Mouse (Mus musculus) heart, postnatal 36 days (tissue): ENCODE data around the gene Pip4p1. TPM values are rescaled to one million over a fixed set of nuclear protein-coding genes. Genes with fewer than 3 reads are reported as not detected.
"Not testable (repeated sequence)": the region's sequence is repeated elsewhere in the genome, so short reads cannot be mapped to it uniquely, and the experiment has no call there.

Source experiments
- DNase-seq, 2 experiments: peaks; one replicate each; pipeline ENCODE4 v3.0.0; 2021 to 2022
- intact Hi-C: fragments of 180-260 bp; cut with DNase I; formaldehyde crosslinking; loops from one replicate; pipeline ENCODE4 v1.15.1; 2025
- total RNA-seq, 2 experiments: library from RNA; stranded (reverse); gene quantifications; 2 replicates each; pipeline ENCODE4 v1.2.3; 2021

The Pip4p1 gene
- total RNA-seq, 2 experiments from 2014 or later: 24.5 to 27.2 TPM

DNA sequence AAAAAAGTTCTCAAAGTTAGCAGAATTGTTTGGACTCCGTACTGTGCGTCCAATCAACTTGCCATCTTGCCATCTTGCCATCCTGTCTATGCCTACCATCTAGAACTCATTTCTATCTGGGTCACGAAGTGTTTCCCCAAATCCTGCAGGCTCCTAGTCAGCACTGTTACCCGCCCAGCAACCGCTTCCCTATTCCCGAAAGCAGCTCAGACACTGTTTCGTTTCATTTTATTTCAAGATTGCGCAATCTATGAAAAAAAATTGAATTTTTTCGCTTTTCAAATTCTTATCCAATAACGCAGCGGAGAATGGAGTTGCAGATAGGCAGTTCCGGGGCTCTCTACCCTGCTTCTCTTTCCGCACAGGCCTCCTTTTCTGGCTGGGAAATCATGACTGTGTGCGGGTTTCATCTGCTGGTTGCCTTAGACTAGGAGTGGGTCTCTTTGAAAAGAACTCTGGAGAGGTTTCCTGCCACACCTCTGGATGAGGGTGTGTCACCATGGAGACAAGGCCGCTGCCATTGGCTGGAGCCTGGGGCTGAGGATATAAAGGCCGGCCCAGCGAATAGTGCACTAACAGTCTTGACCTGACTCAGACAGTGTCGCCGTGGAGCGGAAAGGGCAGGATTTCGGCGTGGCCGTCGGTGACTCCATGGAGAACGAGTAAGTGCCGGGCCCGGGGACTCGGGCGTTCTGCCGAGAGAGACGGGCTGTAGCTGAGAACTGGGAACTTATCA, 13.4 kb upstream of the Pip4p1 start, which contains the start of gene Gm49342:
Gene Gm49342, plus strand, starts transcription at position 586 of the 736 bp plus-strand sequence.
- intact Hi-C loops: loop anchor here (2.0 kb wide), 1 partner anchor 13 kb away; the partner anchor contains the start of genes Pip4p1 and Pnp
- peak; percentile 95 to 98 for DNase-seq

DNA sequence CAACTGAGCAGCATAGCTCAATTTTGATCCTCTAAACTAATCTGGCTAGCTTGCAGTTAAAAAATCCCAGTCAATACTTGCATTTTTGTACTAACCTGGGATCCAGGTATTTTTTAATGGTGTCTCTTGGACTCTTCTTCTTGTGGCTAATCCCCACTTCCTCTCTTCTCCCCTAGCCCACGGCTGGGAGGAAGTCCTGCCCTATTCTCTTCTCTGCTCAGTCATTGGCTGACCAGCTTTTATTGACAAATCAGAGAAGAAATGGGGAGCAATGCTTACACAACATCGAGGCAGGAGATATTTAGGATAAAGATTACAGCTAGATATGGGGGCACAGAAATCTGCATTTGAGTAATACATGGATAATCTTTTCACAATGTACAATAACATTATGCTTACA, 8.3 kb upstream of the Pip4p1 start:
- intact Hi-C loops: no loop called here
- no peak for DNase-seq

DNA sequence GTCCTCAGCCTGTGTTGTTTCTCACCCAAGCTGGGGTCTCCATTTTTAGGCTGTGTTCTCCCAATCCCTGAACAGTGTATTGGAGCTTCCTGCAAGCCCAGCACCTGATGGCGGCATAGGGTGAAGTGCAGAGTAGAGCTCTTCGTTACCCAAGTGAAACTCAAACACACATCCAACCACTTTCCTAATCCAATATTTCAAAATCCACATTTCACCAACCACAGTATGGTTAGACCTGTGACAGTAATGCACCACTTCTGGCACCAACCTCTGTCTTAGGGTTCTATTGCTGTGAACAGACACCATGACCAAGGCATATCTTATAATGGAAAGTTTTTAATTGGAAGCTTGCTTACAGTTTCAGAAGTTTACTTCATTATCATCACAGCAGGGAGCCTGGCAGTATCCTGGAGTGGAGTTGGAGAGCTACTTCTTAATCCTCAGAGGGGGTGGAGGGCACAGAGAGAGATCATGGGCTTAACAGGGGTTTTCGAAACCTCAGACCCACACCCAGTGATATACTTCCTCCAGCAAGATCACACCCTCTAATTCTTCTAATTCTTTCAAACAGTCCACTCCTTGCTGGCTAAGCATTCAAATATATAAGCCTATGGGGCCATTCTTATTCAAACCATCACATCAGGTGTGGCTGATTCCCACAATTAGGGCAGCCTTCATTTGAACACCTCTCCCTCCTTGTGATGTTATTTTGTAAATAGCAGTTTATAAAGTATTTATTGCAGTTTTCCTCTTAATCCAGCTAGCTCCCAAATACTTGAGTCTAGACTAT, 7.7 kb upstream of the Pip4p1 start:
- DNase-seq: no peak
- intact Hi-C loops: no loop called here

DNA sequence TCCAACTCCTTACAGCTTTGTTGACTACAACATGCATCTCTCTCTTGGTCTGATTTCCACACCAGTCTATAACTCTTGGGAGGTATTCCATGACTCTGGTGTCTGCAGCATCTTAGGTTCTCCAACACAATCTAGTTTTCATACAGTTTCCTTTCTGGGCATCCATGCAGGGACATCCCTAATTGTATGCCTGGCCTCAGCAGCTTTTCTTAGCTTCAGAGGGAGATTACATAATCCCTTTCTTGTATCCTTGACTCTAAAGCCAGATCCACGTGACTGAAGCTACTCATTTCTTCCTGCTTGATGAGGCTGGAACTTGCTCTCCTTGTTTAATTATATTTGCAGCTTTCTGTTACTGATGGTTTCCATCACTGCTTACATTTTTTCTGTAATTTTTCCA, 6.0 kb upstream of the Pip4p1 start:
- no peak for DNase-seq
- intact Hi-C loops: no loop called here

DNA sequence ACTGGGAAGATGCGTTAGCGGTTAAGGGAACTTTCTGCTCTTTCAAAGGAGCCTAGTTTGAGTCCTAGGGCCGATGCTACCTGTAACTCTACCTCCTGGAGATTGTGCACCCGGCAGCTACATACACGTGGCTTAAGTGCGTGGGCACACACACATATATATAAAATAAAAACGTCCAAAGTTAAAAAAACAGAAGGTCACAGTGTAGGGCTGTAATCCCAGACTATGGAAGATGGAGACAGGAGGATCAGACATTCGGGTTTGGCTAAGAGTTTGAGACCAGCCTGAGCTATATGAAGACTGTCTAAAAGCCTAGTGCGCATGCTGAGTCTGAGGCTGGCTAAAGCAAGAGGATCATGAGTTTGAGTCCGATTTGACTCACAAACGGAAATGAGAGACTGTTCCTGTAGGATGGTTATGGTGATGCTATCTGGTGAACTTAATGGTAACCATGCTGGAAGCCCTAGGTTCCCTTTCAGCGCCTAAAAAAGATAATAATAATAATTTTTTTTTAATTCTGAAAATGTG, 901 bp upstream of the Pip4p1 start:
- intact Hi-C loops: loop anchor here (2.0 to 5.0 kb wide), 3 partner anchors 13 to 131 kb away; partner anchors contain the start of genes Gm49342 and Tep1
- DNase-seq: no peak

DNA sequence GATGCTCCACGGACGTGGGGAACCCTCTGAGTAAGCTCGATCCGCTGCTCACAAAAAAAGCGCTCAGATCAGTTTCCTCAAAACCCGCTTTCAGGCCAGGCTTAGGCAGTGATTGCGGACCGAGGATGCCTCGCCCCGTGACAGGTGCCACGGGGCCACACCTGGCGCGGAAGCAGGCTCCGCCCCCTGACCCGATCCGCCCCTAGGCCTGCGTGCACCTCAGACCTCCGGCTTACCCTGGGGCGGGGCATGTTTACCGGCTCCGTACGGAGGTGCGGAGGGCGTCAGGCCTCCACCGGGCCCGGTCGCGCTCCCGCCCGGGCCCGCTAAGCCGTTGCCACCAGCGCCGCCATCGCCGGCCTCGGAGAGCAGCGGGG, 291 bp downstream of the Pip4p1 start:
- intact Hi-C loops: loop anchor here (2.0 to 5.0 kb wide), 3 partner anchors 14 to 132 kb away; partner anchors contain the start of genes Gm49342 and Tep1
- DNase-seq: no peak

DNA sequence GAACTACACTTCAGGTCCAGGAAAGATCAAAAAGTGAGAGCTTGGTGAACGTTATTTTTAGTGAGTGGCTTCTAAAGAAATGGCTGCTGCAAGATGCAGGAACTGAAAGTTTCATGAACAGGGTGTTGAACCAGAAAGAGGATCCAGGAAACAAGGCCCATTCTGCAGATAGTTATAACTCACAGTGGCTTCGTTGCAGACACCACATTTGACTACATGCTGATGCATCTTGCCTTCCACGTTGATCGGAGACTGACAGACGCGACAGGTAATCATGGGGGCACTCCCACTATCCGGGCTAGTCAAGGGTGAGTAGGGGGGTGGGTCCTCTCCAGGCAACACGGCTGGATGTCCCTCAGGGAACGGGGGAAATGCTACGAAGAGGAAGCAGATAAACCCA, 705 bp downstream of the Pip4p1 start:
- intact Hi-C loops: loop anchor here (2.0 to 5.0 kb wide), 4 partner anchors 15 to 132 kb away; partner anchors contain the start of genes Ccnb1ip1, Gm49342, Parp2 and Tep1
- peak in 1 of 2 experiments; percentile 10 for DNase-seq

DNA sequence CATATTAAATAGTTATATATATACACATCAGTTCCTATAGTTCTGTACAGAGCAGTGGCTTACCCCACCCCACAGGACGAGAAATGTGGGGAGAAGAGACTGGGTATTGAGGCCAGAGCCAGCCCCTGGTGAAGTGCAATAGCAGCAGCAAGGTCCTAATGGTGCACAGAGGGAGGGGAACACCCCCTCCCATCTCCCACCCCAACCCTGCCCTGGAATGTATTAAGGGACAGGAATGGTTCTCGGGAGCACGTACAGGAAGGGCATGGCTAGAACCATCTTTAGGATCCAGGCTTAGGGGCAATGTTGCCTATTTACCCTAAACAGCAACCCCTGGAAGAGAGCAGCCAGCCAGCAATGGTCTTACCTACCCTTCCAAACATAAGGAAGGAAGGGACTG, 3.3 kb downstream of the Pip4p1 start:
- intact Hi-C loops: loop anchor here (5.0 kb wide), 1 partner anchor 120 kb away; the partner anchor contains the start of genes Ccnb1ip1 and Parp2
- no peak for DNase-seq

DNA sequence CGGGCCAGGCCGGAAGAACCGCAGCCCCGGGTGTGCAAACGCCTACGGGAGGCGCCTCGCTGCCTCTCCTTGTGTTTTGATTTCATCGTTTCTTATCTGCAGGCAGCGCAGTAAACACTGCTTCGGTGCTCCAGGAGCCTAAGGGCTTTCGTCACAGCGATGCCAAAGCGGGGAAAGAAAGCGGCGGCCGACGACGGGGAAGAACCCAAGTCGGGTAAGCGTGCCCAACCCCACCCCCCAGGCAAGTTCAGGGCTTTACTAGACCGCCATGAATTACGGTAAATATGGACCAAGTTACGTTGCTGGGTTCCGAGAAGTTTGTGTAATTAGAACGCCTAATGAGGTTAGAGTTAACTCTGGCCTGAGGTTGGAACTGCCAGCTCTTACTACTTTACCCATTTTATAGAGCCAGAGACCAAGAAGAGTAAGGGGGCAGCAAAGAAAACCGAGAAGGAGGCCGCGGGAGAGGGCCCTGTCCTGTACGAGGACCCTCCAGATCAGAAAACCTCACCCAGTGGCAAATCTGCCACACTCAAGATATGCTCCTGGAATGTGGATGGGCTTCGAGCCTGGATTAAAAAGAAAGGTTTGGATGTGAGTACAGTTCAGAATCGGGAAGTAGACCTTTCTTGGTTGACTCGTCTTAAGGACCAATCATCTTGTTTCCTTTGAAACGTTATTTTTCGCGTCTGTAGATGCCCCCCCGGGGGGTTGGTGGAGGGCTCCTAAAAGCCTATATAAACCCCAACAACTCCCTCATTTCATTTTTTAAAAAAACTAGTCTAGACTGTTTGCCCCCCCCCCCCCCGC, 5.3 kb downstream of the Pip4p1 start:
- DNase-seq: peak in 1 of 2 experiments; percentile 8
- intact Hi-C loops: loop anchor here (5.0 kb wide), 1 partner anchor 118 kb away; the partner anchor contains the start of genes Ccnb1ip1 and Parp2

DNA sequence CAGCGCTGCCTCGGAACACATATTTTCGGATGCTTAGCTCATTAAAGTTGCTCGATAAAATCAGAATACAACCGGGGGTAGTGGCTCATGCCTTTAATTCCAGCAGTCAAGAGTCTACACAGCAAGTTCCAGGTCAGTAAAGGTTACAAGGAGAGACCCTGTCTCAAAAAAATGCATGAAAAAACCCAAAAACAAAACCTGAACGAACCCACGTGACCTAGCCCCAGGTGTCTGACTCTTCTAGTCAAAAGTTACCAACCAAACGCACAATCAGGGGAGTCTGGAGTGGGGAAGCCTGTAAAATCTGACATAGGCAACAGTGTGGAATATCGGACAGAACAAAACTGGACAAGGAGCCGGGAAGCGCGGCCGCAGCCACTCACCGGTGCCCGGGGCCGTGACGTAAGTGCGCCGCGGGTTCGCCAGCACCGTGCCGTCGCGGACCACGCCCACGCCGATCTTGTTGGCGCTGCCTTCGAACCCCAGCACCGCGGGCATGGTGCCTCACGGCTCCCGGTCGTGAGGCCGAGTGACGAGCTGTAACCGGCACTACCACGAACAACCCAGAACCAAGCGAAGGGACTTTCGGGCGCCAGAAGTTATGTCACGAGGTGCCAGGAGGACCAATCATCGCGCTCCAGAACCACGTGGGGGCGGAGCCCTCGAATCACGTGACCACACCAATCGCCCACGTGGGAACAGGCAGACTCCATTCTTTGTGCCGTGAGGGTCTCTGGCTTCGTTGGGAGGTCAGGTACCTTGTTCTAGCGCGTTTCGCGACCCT, 6.2 kb downstream of the Pip4p1 start, which contains the start of the genes Osgep and Apex1:
Gene Osgep, minus strand, starts transcription at position 613 of the 784 bp plus-strand sequence.
Gene Apex1, plus strand, starts transcription at position 688 of the 784 bp plus-strand sequence.
- intact Hi-C loops: loop anchor here (5.0 kb wide), 1 partner anchor 117 kb away; the partner anchor contains the start of genes Ccnb1ip1 and Parp2
- DNase-seq: peak; percentile 93 to 96

DNA sequence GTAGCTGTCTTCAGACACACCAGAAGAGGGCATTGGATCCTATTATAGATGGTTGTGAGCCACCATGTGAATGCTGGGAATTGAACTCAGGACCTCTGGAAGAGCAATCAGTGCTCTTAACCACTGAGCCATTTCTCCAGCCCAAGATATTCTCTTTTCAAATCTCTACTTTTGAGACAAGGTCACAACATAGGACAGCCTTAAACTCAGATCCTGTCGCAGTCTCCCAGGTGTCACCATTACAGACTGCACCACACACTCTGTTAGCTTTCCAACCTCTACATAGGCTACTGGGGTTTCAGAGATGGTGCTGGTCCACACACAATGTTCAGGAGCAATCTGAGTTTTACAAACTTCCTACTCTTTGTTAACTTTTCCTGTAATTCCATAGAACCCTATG, 7.2 kb downstream of the Pip4p1 start:
- DNase-seq, intact Hi-C loops: not testable (repeated sequence)

DNA sequence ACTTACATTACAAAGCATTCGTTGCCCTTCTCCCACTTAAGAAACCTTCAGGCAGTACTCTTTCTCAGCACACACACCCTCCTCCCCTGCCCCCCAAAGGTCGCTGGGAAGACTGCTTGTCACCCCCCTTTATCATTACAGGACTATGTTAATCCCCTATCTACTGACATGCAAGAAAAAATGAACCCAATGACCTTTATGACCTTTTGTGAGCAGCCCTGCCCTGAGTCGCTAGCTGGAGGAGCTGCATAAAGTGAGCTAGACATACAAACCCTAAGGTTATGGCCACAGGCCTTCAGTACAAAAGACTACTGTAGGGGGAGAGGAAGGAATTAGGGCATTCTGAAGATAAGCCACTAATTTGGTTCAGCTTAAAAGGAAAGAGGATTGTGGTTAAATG, 19.3 kb downstream of the Pip4p1 start:
- DNase-seq: no peak
- intact Hi-C loops: no loop called here

DNA sequence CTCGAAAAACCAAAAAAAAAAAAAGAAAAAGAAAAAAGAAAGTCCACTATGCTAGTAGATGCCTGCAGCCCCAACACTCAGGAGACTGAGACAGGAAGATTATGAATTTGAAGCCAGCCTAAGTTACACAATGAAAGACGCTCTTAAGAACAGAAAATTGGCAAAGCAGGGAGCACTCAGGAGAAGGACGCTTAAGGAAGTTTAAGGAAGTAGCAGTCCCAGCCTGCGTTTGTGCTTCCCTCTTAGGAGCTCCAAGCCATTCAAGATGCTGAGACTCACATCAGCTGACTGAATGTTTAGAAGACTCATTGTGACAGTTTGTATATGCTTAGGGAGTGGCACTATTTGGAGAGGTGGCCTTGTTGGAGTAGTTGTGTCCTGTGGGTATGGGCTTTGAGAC, 22.5 kb downstream of the Pip4p1 start:
- no peak for DNase-seq
- intact Hi-C loops: no loop called here

DNA sequence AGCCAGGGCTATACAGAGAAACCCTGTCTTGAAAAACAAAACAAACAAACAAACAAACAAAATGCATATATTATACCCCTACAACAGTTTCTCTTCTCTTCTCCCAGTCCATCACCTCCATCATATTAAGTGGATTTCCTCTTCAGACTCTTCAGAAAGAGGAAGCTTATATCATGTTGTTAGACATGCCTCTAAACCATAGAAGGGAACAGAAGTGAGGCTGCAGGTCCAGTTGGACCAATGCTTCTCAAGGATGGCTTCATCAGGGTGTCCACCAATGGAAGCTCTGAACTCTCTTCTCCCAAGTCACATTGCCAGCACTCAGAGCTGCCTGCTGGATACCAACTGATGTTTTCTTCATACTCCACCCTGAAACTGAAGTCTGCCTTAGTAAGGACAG, 25.3 kb downstream of the Pip4p1 start:
- intact Hi-C loops, DNase-seq: not testable (repeated sequence)

DNA sequence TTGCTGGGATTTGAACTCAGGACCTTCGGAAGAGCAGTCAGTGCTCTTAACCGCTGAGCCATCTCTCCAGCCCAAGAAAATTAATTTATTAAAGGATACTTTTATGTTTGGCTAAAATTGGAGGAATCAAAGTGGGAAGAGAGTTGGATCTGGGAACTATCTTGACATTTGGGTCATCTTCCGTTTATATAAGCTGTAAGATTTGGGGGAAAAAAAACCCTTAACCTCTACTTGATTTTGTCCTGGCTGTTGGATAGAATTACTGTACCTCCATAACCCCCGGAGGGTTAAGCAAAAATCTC, 25.9 kb downstream of the Pip4p1 start:
- intact Hi-C loops: no loop called here

DNA sequence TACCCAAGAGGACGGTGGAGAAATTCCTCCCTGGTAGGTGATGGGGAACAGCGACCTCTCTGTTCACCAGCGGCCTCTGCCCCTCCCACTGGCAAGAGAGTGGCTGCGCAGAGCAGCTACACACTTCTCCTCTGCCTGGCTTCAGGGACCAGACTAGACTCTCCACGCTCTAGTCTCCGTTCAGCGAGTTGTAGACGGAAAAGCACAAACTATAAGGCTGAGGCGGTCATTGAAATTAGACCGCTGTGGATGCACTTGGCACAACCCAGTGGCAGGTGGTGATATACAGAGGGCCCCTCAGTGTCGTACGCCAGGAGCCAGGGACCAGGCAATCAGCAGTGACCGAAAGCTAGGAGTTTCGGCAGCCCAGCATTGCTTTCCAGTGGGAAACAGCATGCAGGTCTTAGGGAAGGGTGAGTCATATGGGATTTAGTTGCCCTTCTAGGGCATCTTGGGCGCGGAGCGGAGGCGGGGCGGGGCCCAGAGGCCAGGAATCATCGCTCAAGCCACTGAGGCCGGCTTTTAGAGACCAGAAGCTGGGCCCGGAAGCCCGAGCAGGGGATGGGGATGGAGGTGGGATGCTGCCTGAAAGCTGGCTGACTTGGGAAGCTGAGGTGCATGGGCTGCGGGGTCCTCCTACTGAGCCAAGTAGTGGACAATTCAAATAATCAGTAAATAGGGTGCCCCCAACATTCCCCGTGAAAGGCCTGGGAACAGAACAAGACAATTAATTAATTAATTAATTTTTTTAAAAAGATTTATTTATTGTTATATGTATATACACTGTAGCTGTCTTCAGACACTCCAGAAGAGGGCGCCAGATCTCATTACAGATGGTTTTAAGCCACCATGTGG, 26.5 kb downstream of the Pip4p1 start:
- peak in 1 of 2 experiments; percentile 32 for DNase-seq
- intact Hi-C loops: no loop called here

More for the DNA sequence above, 25.9 kb downstream of the Pip4p1 start:
- no peak for DNase-seq

DNA sequence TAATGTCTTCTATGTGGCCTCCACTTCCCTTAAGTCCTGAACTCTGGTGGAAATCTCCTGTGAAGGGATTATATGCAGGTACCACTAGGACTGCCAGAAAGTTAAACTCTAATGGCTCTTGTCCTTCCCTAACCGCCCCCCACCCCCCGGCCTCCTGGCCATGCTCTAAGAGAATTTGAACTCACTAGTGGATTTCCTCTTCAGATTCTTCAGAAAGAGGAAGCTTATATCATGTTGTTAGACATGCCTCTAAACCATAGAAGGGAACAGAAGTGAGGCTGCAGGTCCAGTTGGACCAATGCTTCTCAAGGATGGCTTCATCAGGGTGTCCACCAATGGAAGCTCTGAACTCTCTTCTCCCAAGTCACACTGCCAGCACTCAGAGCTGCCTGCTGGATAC, 32.7 kb downstream of the Pip4p1 start:
- intact Hi-C loops, DNase-seq: not testable (repeated sequence)

DNA sequence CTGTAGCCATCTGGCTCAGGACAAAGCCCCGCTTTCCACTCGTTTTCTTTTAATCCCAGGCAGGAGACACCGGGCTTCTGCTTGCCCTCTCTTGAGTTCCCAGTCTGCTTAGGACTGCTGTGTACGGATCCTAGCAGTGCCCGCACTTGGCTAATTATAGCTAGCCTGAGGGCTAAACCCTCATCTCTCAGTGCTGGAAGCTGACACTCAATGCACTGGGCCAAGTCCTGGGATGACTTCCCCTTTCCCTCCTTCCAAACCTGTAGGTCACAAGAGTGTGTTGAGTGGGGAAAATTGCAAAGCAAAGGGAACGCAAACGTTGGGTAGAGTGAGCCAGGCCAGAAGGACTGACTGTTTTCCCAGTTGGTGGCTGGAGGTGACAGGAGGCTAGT, 33.3 kb downstream of the Pip4p1 start, which contains the start of gene Klhl33:
Gene Klhl33, minus strand, starts transcription at position 134 of the 392 bp plus-strand sequence.
- intact Hi-C loops: no loop called here
- DNase-seq: peak; percentile 26 to 43
